Mouse (Mus musculus): Measurements from ENCODE around the gene Bicc1.

GRCm38 (mm10) chr10:71148951-71149603 is 10.4 kb downstream of the Bicc1 start:
- TF ChIP-seq CTCF (IDR thresholded peaks at IDR 0.05; ENCODE audit: control insufficient read depth, insufficient read depth, insufficient replicate concordance, low read depth, low read length): no peak
- no peak for TF ChIP-seq POLR2A (IDR thresholded peaks at IDR 0.05; ENCODE audit: control insufficient read depth, low read depth, low read length)
